Mouse (Mus musculus): ENCODE measurements around the gene Rmnd5b.

- TF ChIP-seq CTCF (IDR thresholded peaks at IDR 0.05; ENCODE audit: control insufficient read depth, insufficient read depth, insufficient read length), result no peak
- no peak for TF ChIP-seq USF1 (IDR thresholded peaks at IDR 0.05; ENCODE audit: low read depth)
- TF ChIP-seq CEBPB (IDR thresholded peaks at IDR 0.05; ENCODE audit: low read depth), result no peak
Observed at GRCm38 (mm10) chr11:51597553-51597952, 38.1 kb downstream of the Rmnd5b start.

All from C2C12 (cell line).